Mouse (Mus musculus): ENCODE results near the gene Tmem192. TPM values are rescaled to one million over a fixed set of nuclear protein-coding genes. Genes with fewer than 3 reads are reported as not detected.

The Tmem192 gene
- polyA plus RNA-seq (2012; rRNA removed), result 40.0 and 51.9 TPM in 2 replicates

DNA sequence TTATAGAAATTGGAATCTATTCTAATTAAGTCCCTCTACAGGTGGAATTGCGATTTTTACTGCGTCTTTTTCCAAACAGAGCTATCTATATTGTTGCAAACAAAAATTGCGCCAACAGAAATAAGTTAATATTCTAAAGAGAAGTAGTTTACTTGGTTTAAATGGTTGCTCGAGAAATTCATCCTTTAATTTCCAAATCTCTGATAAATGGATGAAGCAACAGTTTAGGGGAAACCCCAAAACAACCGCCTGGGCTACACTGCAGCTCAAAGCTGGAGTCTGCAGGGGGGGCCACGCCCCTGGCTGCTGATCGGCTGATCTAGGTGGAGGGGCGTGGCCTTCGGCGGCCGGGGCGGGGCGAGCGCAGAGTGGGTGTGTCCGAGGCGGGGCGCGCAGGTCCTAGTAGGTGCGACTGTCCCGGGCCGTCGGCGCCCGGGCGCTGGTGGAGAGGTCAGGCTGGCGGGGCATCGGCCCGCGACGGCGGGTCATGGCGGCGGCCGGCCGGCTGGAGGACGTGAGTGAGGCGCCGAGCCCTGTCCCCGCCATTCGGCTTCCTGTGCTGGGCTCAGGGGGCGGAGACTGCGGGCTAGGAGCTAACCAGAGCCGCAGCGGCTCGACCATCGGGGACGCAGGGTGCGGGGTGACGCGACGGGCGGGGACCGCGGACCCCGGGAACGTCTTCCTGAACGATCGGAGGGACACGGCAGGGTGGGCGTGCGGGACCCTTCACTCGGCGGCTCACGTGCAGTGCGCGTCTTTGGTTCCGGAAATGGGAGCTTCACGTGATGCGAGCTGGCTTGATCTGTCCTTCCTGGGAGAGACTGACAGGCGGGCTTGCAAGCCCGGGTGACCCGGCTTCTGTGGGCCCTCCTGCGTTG, at the start of gene Tmem192:
Gene Tmem192, plus strand, starts transcription at position 366 of the 878 bp plus-strand sequence.
- Histone ChIP-seq H3K4me3 (ENCODE audit: extremely low read depth, insufficient read depth, insufficient read length) (peak within 1 kb of the TSS; percentile 74), H3K27ac (ENCODE audit: insufficient read depth, low read length) (peak within 1 kb of the TSS; percentile 97), H3K27me3 (ENCODE audit: control insufficient read depth, insufficient read depth, low read length) (no peaks in the 10 kb centered on the region), H3K4me1 (ENCODE audit: control insufficient read depth, insufficient read depth, insufficient read length) (no peaks in the 10 kb centered on the region; the same call in none of the 2 replicates), H3K36me3 (ENCODE audit: control insufficient read depth, insufficient read depth, low read length) (no peaks in the 10 kb centered on the region)
- under 1% methylated on average over 73 of the region's 73 CpGs for WGBS
- peak; percentile 88 to 97 for DNase-seq (ENCODE audit: low read depth in 1 of 2, low spot score in 2 of 2)
- TF ChIP-seq CTCF (IDR thresholded peaks at IDR 0.05; ENCODE audit: extremely low read depth, insufficient read depth, insufficient read length, insufficient replicate concordance) (no peak), POLR2A (IDR thresholded peaks at IDR 0.05; ENCODE audit: low read depth, low read length) (peak; percentile 62)

- WGBS, result 88% methylated on average over 4 of the region's 4 CpGs
- Histone ChIP-seq H3K4me1 (ENCODE audit: control insufficient read depth, insufficient read depth, insufficient read length) (no peaks in the 10 kb centered on the region), H3K27ac (ENCODE audit: insufficient read depth, low read length) (no peak overlapping the region), H3K27me3 (ENCODE audit: control insufficient read depth, insufficient read depth, low read length) (no peaks in the 10 kb centered on the region), H3K4me3 (ENCODE audit: extremely low read depth, insufficient read depth, insufficient read length) (no peak overlapping the region), H3K36me3 (ENCODE audit: control insufficient read depth, insufficient read depth, low read length) (no peaks in the 10 kb centered on the region)
- TF ChIP-seq POLR2A (IDR thresholded peaks at IDR 0.05; ENCODE audit: low read depth, low read length) (no peak), CTCF (IDR thresholded peaks at IDR 0.05; ENCODE audit: extremely low read depth, insufficient read depth, insufficient read length, insufficient replicate concordance) (no peak)
- DNase-seq (ENCODE audit: low read depth in 1 of 2, low spot score in 2 of 2), result no peak
Observed at GRCm38 (mm10) chr8:64898710-64899109, 48.3 kb upstream of the Tmem192 start.

DNA sequence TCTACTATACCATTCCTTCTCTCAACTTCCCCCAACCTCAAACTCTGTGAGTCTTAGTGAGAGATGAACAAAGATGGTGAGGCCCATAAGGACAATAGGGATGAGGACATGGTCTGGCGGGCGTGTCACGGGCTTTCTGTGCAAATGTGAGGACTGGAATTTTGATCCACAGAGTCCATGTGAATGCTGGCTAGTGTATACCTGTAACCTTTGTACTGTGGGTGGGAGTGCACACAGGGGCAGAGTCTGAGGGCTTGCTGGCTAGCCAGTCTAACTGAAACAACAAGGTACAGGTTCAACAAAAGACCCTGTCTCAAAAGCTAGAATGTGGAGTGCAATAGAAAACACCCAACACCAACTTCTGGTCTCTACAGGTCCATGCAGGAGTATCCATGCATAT, 46.3 kb upstream of the Tmem192 start:
- Histone ChIP-seq H3K27ac (ENCODE audit: insufficient read depth, low read length) (no peak overlapping the region), H3K4me3 (ENCODE audit: extremely low read depth, insufficient read depth, insufficient read length) (no peak overlapping the region), H3K36me3 (ENCODE audit: control insufficient read depth, insufficient read depth, low read length) (no peaks in the 10 kb centered on the region), H3K4me1 (ENCODE audit: control insufficient read depth, insufficient read depth, insufficient read length) (no peaks in the 10 kb centered on the region), H3K27me3 (ENCODE audit: control insufficient read depth, insufficient read depth, low read length) (no peaks in the 10 kb centered on the region)
- no peak for DNase-seq (ENCODE audit: low read depth in 1 of 2, low spot score in 2 of 2)
- WGBS, result 98% methylated on average over 3 of the region's 3 CpGs
- TF ChIP-seq POLR2A (IDR thresholded peaks at IDR 0.05; ENCODE audit: low read depth, low read length) (no peak), CTCF (IDR thresholded peaks at IDR 0.05; ENCODE audit: extremely low read depth, insufficient read depth, insufficient read length, insufficient replicate concordance) (no peak)

- H3K27me3 ChIP-seq (ENCODE audit: control insufficient read depth, insufficient read depth, low read length), result no peaks in the 10 kb centered on the region
- H3K27ac ChIP-seq (ENCODE audit: insufficient read depth, low read length), result no peak overlapping the region
- 77% methylated on average over 7 of the region's 7 CpGs for WGBS
- no peaks in the 10 kb centered on the region for H3K4me1 ChIP-seq (ENCODE audit: control insufficient read depth, insufficient read depth, insufficient read length)
- H3K4me3 ChIP-seq (ENCODE audit: extremely low read depth, insufficient read depth, insufficient read length), result no peak overlapping the region
- TF ChIP-seq POLR2A (IDR thresholded peaks at IDR 0.05; ENCODE audit: low read depth, low read length), result no peak
- no peak for TF ChIP-seq CTCF (IDR thresholded peaks at IDR 0.05; ENCODE audit: extremely low read depth, insufficient read depth, insufficient read length, insufficient replicate concordance)
- no peaks in the 10 kb centered on the region for H3K36me3 ChIP-seq (ENCODE audit: control insufficient read depth, insufficient read depth, low read length)
- DNase-seq (ENCODE audit: low read depth in 1 of 2, low spot score in 2 of 2), result no peak
Observed at GRCm38 (mm10) chr8:64901527-64902156, 45.3 kb upstream of the Tmem192 start.

DNA sequence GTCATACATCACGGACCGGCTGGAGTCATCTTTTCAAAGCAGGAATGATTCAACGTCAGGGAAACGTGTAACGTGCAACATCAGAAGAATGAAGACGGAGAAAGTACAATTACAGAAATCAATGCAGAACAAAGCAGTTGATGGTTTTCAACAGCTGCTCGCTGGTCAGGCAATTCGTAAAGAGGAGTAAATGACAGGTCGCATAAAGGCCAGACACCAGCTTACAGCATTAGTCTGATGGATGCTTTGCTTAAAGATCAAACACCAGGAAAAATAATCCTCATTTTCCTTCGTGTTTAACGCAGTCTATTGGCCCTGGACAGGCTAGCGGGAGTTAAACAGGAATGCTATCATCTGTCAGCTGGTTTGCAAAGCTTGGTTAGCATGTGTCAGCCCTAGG, 44.8 kb upstream of the Tmem192 start:
- 90% methylated on average over 12 of the region's 12 CpGs for WGBS
- no peak overlapping the region for H3K4me3 ChIP-seq (ENCODE audit: extremely low read depth, insufficient read depth, insufficient read length)
- no peak for DNase-seq (ENCODE audit: low read depth in 1 of 2, low spot score in 2 of 2)
- H3K27ac ChIP-seq (ENCODE audit: insufficient read depth, low read length), result no peak overlapping the region
- H3K36me3 ChIP-seq (ENCODE audit: control insufficient read depth, insufficient read depth, low read length), result no peaks in the 10 kb centered on the region
- TF ChIP-seq CTCF (IDR thresholded peaks at IDR 0.05; ENCODE audit: extremely low read depth, insufficient read depth, insufficient read length, insufficient replicate concordance), result no peak
- no peak for TF ChIP-seq POLR2A (IDR thresholded peaks at IDR 0.05; ENCODE audit: low read depth, low read length)
- no peaks in the 10 kb centered on the region for H3K4me1 ChIP-seq (ENCODE audit: control insufficient read depth, insufficient read depth, insufficient read length)
- H3K27me3 ChIP-seq (ENCODE audit: control insufficient read depth, insufficient read depth, low read length), result no peaks in the 10 kb centered on the region

DNA sequence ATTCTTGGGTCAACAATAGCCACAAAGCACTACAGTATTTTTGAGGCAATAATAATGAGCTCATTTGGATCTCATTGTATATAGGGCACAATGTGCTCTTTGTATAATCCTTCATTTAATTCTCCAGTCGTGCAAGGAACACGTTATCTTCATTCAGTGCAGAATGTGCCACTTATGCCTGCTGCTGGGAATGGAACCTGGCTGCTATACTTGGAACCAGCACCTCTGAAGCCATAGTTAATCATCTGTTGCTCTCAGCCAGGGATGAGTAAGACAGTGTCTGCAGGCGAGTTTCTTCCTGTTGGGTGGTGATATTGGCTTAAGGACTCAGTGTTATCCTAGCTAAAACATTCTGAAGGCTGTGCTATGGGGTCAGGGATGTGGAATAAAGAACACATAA, 43.2 kb upstream of the Tmem192 start:
- TF ChIP-seq POLR2A (IDR thresholded peaks at IDR 0.05; ENCODE audit: low read depth, low read length) (no peak), CTCF (IDR thresholded peaks at IDR 0.05; ENCODE audit: extremely low read depth, insufficient read depth, insufficient read length, insufficient replicate concordance) (no peak)
- Histone ChIP-seq H3K4me1 (ENCODE audit: control insufficient read depth, insufficient read depth, insufficient read length) (no peaks in the 10 kb centered on the region), H3K27ac (ENCODE audit: insufficient read depth, low read length) (no peak overlapping the region), H3K36me3 (ENCODE audit: control insufficient read depth, insufficient read depth, low read length) (no peaks in the 10 kb centered on the region), H3K4me3 (ENCODE audit: extremely low read depth, insufficient read depth, insufficient read length) (no peak overlapping the region), H3K27me3 (ENCODE audit: control insufficient read depth, insufficient read depth, low read length) (no peaks in the 10 kb centered on the region)
- WGBS, result 91% methylated on average over 3 of the region's 3 CpGs
- no peak for DNase-seq (ENCODE audit: low read depth in 1 of 2, low spot score in 2 of 2)
